Mouse (Mus musculus) limb, embryonic 14.5 days (tissue): ENCODE data around the gene Olfr490. TPM values are rescaled to one million over a fixed set of nuclear protein-coding genes. Genes with fewer than 3 reads are reported as not detected.

Experiments
- ATAC-seq: fragments of 200-750 bp; cut with Nextera tagmentation; 2 replicates; pipeline ENCODE4 v1.8.0; 2017; ENCODE audit warnings: low read depth, moderate number of reproducible peaks, moderate TSS enrichment; ENCODE audit not compliant: low FRiP score
- DNase-seq: peaks from one replicate; pipeline ENCODE4 v3.0.0-alpha.2; 2015; ENCODE audit warnings: low spot score
- H3K27ac ChIP-seq: fragments of 300-500 bp; sonication (generic); replicated peaks from 2 replicates; pipeline ENCODE4 v1.5.1; 2014; ENCODE audit warnings: low read depth, mild to moderate bottlenecking, low read length, moderate library complexity, mixed read lengths
- H3K27me3 ChIP-seq: fragments of 300-500 bp; sonication (generic); 2 replicates; pipeline ENCODE4 v1.6.1; 2014; ENCODE audit warnings: low read length, mixed read lengths; ENCODE audit not compliant: control insufficient read depth, insufficient read depth
- H3K36me3 ChIP-seq: fragments of 300-500 bp; sonication (generic); 2 replicates; pipeline ENCODE4 v1.6.1; 2014; ENCODE audit warnings: mild to moderate bottlenecking, low read length, moderate library complexity, mixed read lengths; ENCODE audit not compliant: control insufficient read depth, insufficient read depth
- H3K4me1 ChIP-seq: fragments of 300-500 bp; sonication (generic); 2 replicates; pipeline ENCODE4 v1.6.1; 2014; ENCODE audit warnings: antibody characterized with exemption, low read length, mixed read lengths; ENCODE audit not compliant: control insufficient read depth, insufficient read depth
- H3K4me2 ChIP-seq: fragments of 300-500 bp; sonication (generic); replicated peaks from 2 replicates; pipeline ENCODE4 v1.6.1; 2014; ENCODE audit warnings: low read depth, mild to moderate bottlenecking, low read length, moderate library complexity; ENCODE audit not compliant: severe bottlenecking
- H3K4me3 ChIP-seq: fragments of 300-500 bp; sonication (generic); replicated peaks from 2 replicates; pipeline ENCODE4 v1.5.1; 2014; ENCODE audit warnings: low read length
- H3K9ac ChIP-seq: fragments of 300-500 bp; sonication (generic); 2 replicates; pipeline ENCODE4 v1.6.1; 2014; ENCODE audit warnings: mild to moderate bottlenecking, low read depth, low read length, moderate library complexity; ENCODE audit not compliant: severe bottlenecking
- H3K9me3 ChIP-seq: fragments of 300-500 bp; sonication (generic); 2 replicates; pipeline ENCODE4 v1.6.1; 2016; ENCODE audit warnings: low read length; ENCODE audit not compliant: control insufficient read depth
- POLR2A ChIP-seq: fragments of 200-500 bp; IDR thresholded peaks from 2 replicates; pipeline ENCODE4 v1.8.0; 2012; ENCODE audit warnings: inconsistent platforms, mild to moderate bottlenecking, moderate library complexity, borderline replicate concordance; ENCODE audit not compliant: insufficient read depth, insufficient read length; ENCODE audit errors: extremely low read depth
- WGBS: fragments of 180-500 bp; shearing (Covaris S2); extraction: QIAGEN DNeasy Blood & Tissue Kit; methylation state at CpG from one replicate; pipeline ENCODE4 v1.1.7; 2014; 5-methylcytosine and 5-hydroxymethylcytosine counted together
- polyA plus RNA-seq, 2 experiments: library from polyadenylated mRNA; depleted of rRNA in 1 of 2; stranded (reverse) in 1 of 2; unstranded in 1 of 2; fragments of >200 nt; fragmentation: Nextera tagmentation in 1 of 2; extraction: Ambion mirVana in 1 of 2; gene quantifications; 2 replicates each; pipeline versions ENCODE4 v1.2.1 to v1.2.3; 2012 to 2014

Olfr490 gene
- not detected in 2 replicates for polyA plus RNA-seq (2012; rRNA removed)
- polyA plus RNA-seq (2014; fragmentation: Nextera tagmentation; extraction: Ambion mirVana) = not detected in 2 replicates

- ATAC-seq = no peak
- H3K27ac ChIP-seq = no peak within 1 kb of the TSS
- H3K9ac ChIP-seq = no peak within 1 kb of the TSS
- no peak for TF ChIP-seq POLR2A
- no peak for DNase-seq
- no peaks in the 10 kb centered on the region for H3K4me1 ChIP-seq
- H3K36me3 ChIP-seq = no peaks in the 10 kb centered on the region
- no peak within 1 kb of the TSS for H3K4me2 ChIP-seq
- no peak within 1 kb of the TSS for H3K4me3 ChIP-seq
- no peaks in the 10 kb centered on the region for H3K27me3 ChIP-seq
- H3K9me3 ChIP-seq = no peaks in the 10 kb centered on the region
Measured at GRCm38 (mm10) chr7:108288834-108289233, at the start of gene Olfr490. Olfr490 (minus strand) TSS chr7:108288934.

GRCm38 (mm10) chr7:108323574-108323973 lies 34.8 kb upstream of the Olfr490 start, which contains the start of gene Olfr492:
Olfr492 (minus strand) TSS chr7:108323674.
- Histone ChIP-seq H3K4me1 (no peaks in the 10 kb centered on the region), H3K27ac (no peak within 1 kb of the TSS), H3K4me3 (no peak within 1 kb of the TSS), H3K4me2 (no peak within 1 kb of the TSS), H3K9ac (no peak within 1 kb of the TSS), H3K27me3 (no peaks in the 10 kb centered on the region), H3K9me3 (no peaks in the 10 kb centered on the region), H3K36me3 (no peaks in the 10 kb centered on the region)
- TF ChIP-seq POLR2A = no peak
- DNase-seq = no peak
- 78% methylated on average over 2 of the region's 2 CpGs for WGBS
- ATAC-seq = no peak

- no peak within 1 kb of the TSS for H3K4me2 ChIP-seq
- H3K9me3 ChIP-seq = no peaks in the 10 kb centered on the region
- no peak for TF ChIP-seq POLR2A
- no peak within 1 kb of the TSS for H3K9ac ChIP-seq
- no peaks in the 10 kb centered on the region for H3K36me3 ChIP-seq
- no peak within 1 kb of the TSS for H3K27ac ChIP-seq
- DNase-seq (no peak), ATAC-seq (no peak)
- no peaks in the 10 kb centered on the region for H3K4me1 ChIP-seq
- H3K27me3 ChIP-seq = no peaks in the 10 kb centered on the region
- WGBS = 75% methylated on average over 1 of the region's 1 CpGs
- no peak within 1 kb of the TSS for H3K4me3 ChIP-seq
Measured at GRCm38 (mm10) chr7:108313151-108313550, 24.4 kb upstream of the Olfr490 start, which contains the start of gene Olfr491. Olfr491 (plus strand) TSS chr7:108313451.

GRCm38 (mm10) chr7:108258247-108258646 lies 30.5 kb downstream of the Olfr490 start, which contains the start of gene Olfr488:
Olfr488 (minus strand) TSS chr7:108258347.
- H3K36me3 ChIP-seq = no peaks in the 10 kb centered on the region
- no peak for DNase-seq
- H3K9me3 ChIP-seq = no peaks in the 10 kb centered on the region
- H3K27ac ChIP-seq = no peak within 1 kb of the TSS
- no peak for TF ChIP-seq POLR2A
- no peak within 1 kb of the TSS for H3K4me2 ChIP-seq
- no peak within 1 kb of the TSS for H3K9ac ChIP-seq
- no peak within 1 kb of the TSS for H3K4me3 ChIP-seq
- no peaks in the 10 kb centered on the region for H3K4me1 ChIP-seq
- no peaks in the 10 kb centered on the region for H3K27me3 ChIP-seq
- ATAC-seq = no peak

Other genes starting within 250 kb of the Olfr490 start
- gene Olfr479, start 238.2 kb downstream of the Olfr490 start, polyA plus RNA-seq (2012; rRNA removed) = not detected in 2 replicates
- gene Olfr479, start 238.2 kb downstream of the Olfr490 start, polyA plus RNA-seq (2014; fragmentation: Nextera tagmentation; extraction: Ambion mirVana) = not detected in 2 replicates
- gene Olfr480, start 221.6 kb downstream of the Olfr490 start, polyA plus RNA-seq (2012; rRNA removed) = not detected in 2 replicates
- not detected in 2 replicates for gene Olfr480, start 221.6 kb downstream of the Olfr490 start, polyA plus RNA-seq (2014; fragmentation: Nextera tagmentation; extraction: Ambion mirVana)
- not detected in 2 replicates for gene Olfr481, start 209.1 kb downstream of the Olfr490 start, polyA plus RNA-seq (2012; rRNA removed)
- not detected in 2 replicates for gene Olfr481, start 209.1 kb downstream of the Olfr490 start, polyA plus RNA-seq (2014; fragmentation: Nextera tagmentation; extraction: Ambion mirVana)
- gene Olfr482, start 191.3 kb downstream of the Olfr490 start, polyA plus RNA-seq (2012; rRNA removed) = not detected in 2 replicates
- gene Olfr482, start 191.3 kb downstream of the Olfr490 start, polyA plus RNA-seq (2014; fragmentation: Nextera tagmentation; extraction: Ambion mirVana) = not detected in 2 replicates
- not detected in 2 replicates for gene Olfr483, start 188.1 kb downstream of the Olfr490 start, polyA plus RNA-seq (2012; rRNA removed)
- not detected in 2 replicates for gene Olfr483, start 188.1 kb downstream of the Olfr490 start, polyA plus RNA-seq (2014; fragmentation: Nextera tagmentation; extraction: Ambion mirVana)
- gene Olfr484, start 161.5 kb downstream of the Olfr490 start, polyA plus RNA-seq (2012; rRNA removed) = not detected in 2 replicates
- gene Olfr484, start 161.5 kb downstream of the Olfr490 start, polyA plus RNA-seq (2014; fragmentation: Nextera tagmentation; extraction: Ambion mirVana) = not detected in 2 replicates
- gene Olfr485, start 129.1 kb downstream of the Olfr490 start, polyA plus RNA-seq (2012; rRNA removed) = not detected in 2 replicates
- not detected in 2 replicates for gene Olfr485, start 129.1 kb downstream of the Olfr490 start, polyA plus RNA-seq (2014; fragmentation: Nextera tagmentation; extraction: Ambion mirVana)
- gene Olfr486, start 116.2 kb downstream of the Olfr490 start, polyA plus RNA-seq (2012; rRNA removed) = not detected in 2 replicates
- not detected in 2 replicates for gene Olfr486, start 116.2 kb downstream of the Olfr490 start, polyA plus RNA-seq (2014; fragmentation: Nextera tagmentation; extraction: Ambion mirVana)
- not detected in 2 replicates for gene Olfr487, start 74.3 kb downstream of the Olfr490 start, polyA plus RNA-seq (2012; rRNA removed)
- gene Olfr487, start 74.3 kb downstream of the Olfr490 start, polyA plus RNA-seq (2014; fragmentation: Nextera tagmentation; extraction: Ambion mirVana) = not detected in 2 replicates
- 0.03 TPM in 1 of 2 replicates, not detected in the other for gene Olfr488, start 30.6 kb downstream of the Olfr490 start, polyA plus RNA-seq (2012; rRNA removed)
- gene Olfr488, start 30.6 kb downstream of the Olfr490 start, polyA plus RNA-seq (2014; fragmentation: Nextera tagmentation; extraction: Ambion mirVana) = not detected in 2 replicates
- not detected in 2 replicates for gene Olfr491, start 24.5 kb upstream of the Olfr490 start, polyA plus RNA-seq (2012; rRNA removed)
- not detected in 2 replicates for gene Olfr491, start 24.5 kb upstream of the Olfr490 start, polyA plus RNA-seq (2014; fragmentation: Nextera tagmentation; extraction: Ambion mirVana)
- 0.37 and 0.48 TPM in 2 replicates for gene Olfr492, start 34.7 kb upstream of the Olfr490 start, polyA plus RNA-seq (2012; rRNA removed)
- gene Olfr492, start 34.7 kb upstream of the Olfr490 start, polyA plus RNA-seq (2014; fragmentation: Nextera tagmentation; extraction: Ambion mirVana) = 0.47 and 0.65 TPM in 2 replicates
- gene Olfr493, start 58.0 kb upstream of the Olfr490 start, polyA plus RNA-seq (2012; rRNA removed) = not detected in 2 replicates
- gene Olfr493, start 58.0 kb upstream of the Olfr490 start, polyA plus RNA-seq (2014; fragmentation: Nextera tagmentation; extraction: Ambion mirVana) = not detected in 2 replicates
- not detected in 2 replicates for gene Olfr494, start 76.4 kb upstream of the Olfr490 start, polyA plus RNA-seq (2012; rRNA removed)
- gene Olfr494, start 76.4 kb upstream of the Olfr490 start, polyA plus RNA-seq (2014; fragmentation: Nextera tagmentation; extraction: Ambion mirVana) = not detected in 2 replicates
- gene Olfr495, start 104.2 kb upstream of the Olfr490 start, polyA plus RNA-seq (2012; rRNA removed) = not detected in 2 replicates
- not detected in 2 replicates for gene Olfr495, start 104.2 kb upstream of the Olfr490 start, polyA plus RNA-seq (2014; fragmentation: Nextera tagmentation; extraction: Ambion mirVana)
- gene Olfr497, start 131.5 kb upstream of the Olfr490 start, polyA plus RNA-seq (2012; rRNA removed) = not detected in 2 replicates
- not detected in 2 replicates for gene Olfr497, start 131.5 kb upstream of the Olfr490 start, polyA plus RNA-seq (2014; fragmentation: Nextera tagmentation; extraction: Ambion mirVana)
- gene Olfr498, start 176.4 kb upstream of the Olfr490 start, polyA plus RNA-seq (2012; rRNA removed) = not detected in 2 replicates
- not detected in 2 replicates for gene Olfr498, start 176.4 kb upstream of the Olfr490 start, polyA plus RNA-seq (2014; fragmentation: Nextera tagmentation; extraction: Ambion mirVana)
- not detected in 2 replicates for gene Olfr502, start 236.1 kb upstream of the Olfr490 start, polyA plus RNA-seq (2012; rRNA removed)
- gene Olfr502, start 236.1 kb upstream of the Olfr490 start, polyA plus RNA-seq (2014; fragmentation: Nextera tagmentation; extraction: Ambion mirVana) = not detected in 2 replicates